8 mouse cellular contexts compared by ENCODE assay signal in genomic region chr11:98729119-98729588, GRCm38 (mm10). TPM values are rescaled to one million over a fixed set of nuclear protein-coding genes. Genes with fewer than 3 reads are reported as not detected.
A peak's percentile ranks its signal among the peaks of the same experiment; 100 is the strongest.
DNase-seq lines count a peak whose midpoint lies in the region; ATAC-seq lines count a peak whose summit lies in the region.

Med24 (minus strand) TSS chr11:98729435.

- no peaks in the 10 kb centered on the region for H3K9me3 ChIP-seq in embryonic facial prominence, embryonic 11.5 days (replicated peaks; ENCODE audit: control insufficient read depth, low read length)
- peaks cover 2% of the 10 kb centered on the region; the same call in 1 of the 2 replicates for H3K9me3 ChIP-seq in limb, embryonic 10.5 days (replicated peaks)
- no peaks in the 10 kb centered on the region for H3K9me3 ChIP-seq in midbrain, embryonic 13.5 days

- WGBS in embryonic facial prominence, embryonic 11.5 days, result under 1% methylated on average over 16 of the region's 16 CpGs
- WGBS in limb, embryonic 10.5 days, result under 1% methylated on average over 16 of the region's 16 CpGs
- 0% methylated on average over 16 of the region's 16 CpGs for WGBS in midbrain, embryonic 13.5 days

- ATAC-seq in embryonic facial prominence, embryonic 11.5 days (replicated peaks; ENCODE audit: insufficient number of reproducible peaks, low FRiP score, low TSS enrichment, low read depth), result peak; percentile 79; the same call in 1 of the 2 replicates
- peak; percentile 100 for ATAC-seq in granulocyte monocyte progenitor cell, adult 5-6 weeks (replicated peaks; ENCODE audit: poor library complexity, severe bottlenecking)
- ATAC-seq in midbrain, embryonic 13.5 days, result peak; percentile 97

- no peaks in the 10 kb centered on the region; the same call in 1 of the 2 replicates for H3K36me3 ChIP-seq in embryonic facial prominence, embryonic 11.5 days (replicated peaks; ENCODE audit: control insufficient read depth, insufficient read depth, low read depth, low read length)
- H3K36me3 ChIP-seq in limb, embryonic 10.5 days, result peaks cover 37% of the 10 kb centered on the region
- peaks cover 35% of the 10 kb centered on the region for H3K36me3 ChIP-seq in midbrain, embryonic 13.5 days

- peak within 1 kb of the TSS; percentile 74 for H3K9ac ChIP-seq in embryonic facial prominence, embryonic 11.5 days (replicated peaks; ENCODE audit: low read length)
- peak within 1 kb of the TSS; percentile 70 for H3K9ac ChIP-seq in midbrain, embryonic 13.5 days (replicated peaks)

- H3K4me2 ChIP-seq in embryonic facial prominence, embryonic 11.5 days (ENCODE audit: low read depth, low read length), result peak within 1 kb of the TSS; percentile 64
- peak within 1 kb of the TSS; percentile 83 for H3K4me2 ChIP-seq in midbrain, embryonic 13.5 days (replicated peaks)

- H3K27ac ChIP-seq in embryonic facial prominence, embryonic 11.5 days (replicated peaks; ENCODE audit: low read depth, low read length), result no peak within 1 kb of the TSS; the same call in 1 of the 2 replicates
- peak within 1 kb of the TSS; percentile 88 for H3K27ac ChIP-seq in limb, embryonic 10.5 days
- peak within 1 kb of the TSS; percentile 74 for H3K27ac ChIP-seq in midbrain, embryonic 13.5 days

- no peaks in the 10 kb centered on the region for H3K27me3 ChIP-seq in embryonic facial prominence, embryonic 11.5 days (ENCODE audit: control insufficient read depth, insufficient read depth, low read length)
- H3K27me3 ChIP-seq in limb, embryonic 10.5 days (ENCODE audit: low read depth, poor library complexity, severe bottlenecking), result no peaks in the 10 kb centered on the region
- H3K27me3 ChIP-seq in midbrain, embryonic 13.5 days, result no peaks in the 10 kb centered on the region

- peak within 1 kb of the TSS; percentile 72 for H3K4me3 ChIP-seq in embryonic facial prominence, embryonic 11.5 days (ENCODE audit: low read depth, low read length)
- H3K4me3 ChIP-seq in limb, embryonic 10.5 days, result peak within 1 kb of the TSS; percentile 73
- H3K4me3 ChIP-seq in midbrain, embryonic 13.5 days (replicated peaks), result peak within 1 kb of the TSS; percentile 61

- H3K4me1 ChIP-seq in embryonic facial prominence, embryonic 11.5 days (ENCODE audit: control insufficient read depth, insufficient read depth, low read length), result peaks cover 2% of the 10 kb centered on the region; the same call in 1 of the 2 replicates
- peaks cover 6% of the 10 kb centered on the region for H3K4me1 ChIP-seq in limb, embryonic 10.5 days
- H3K4me1 ChIP-seq in midbrain, embryonic 13.5 days (replicated peaks), result peaks cover 32% of the 10 kb centered on the region

- peak; percentile 72 for DNase-seq in 3134 (ENCODE audit: extremely low read depth, insufficient read length, low spot score)
- peak; percentile 86 for DNase-seq in adrenal gland, postnatal 10 days
- DNase-seq in embryonic facial prominence, embryonic 11.5 days (ENCODE audit: low spot score), result peak; percentile 94
- DNase-seq in kidney, adult 11 months, result peak; percentile 94
- DNase-seq in limb, embryonic 10.5 days (ENCODE audit: low spot score), result peak; percentile 83
- peak; percentile 64 to 77 for DNase-seq in spleen, postnatal 14 days (ENCODE audit: low spot score in 2 of 2)

RNA-seq across cellular contexts. Expression of gene Med24, which starts in this region (rescaled TPM):
- 10 to 100 TPM; 40.4 to 58.0 TPM for total RNA-seq in adrenal gland, postnatal 10 days (2021)
- 54.8 and 55.1 TPM in 2 replicates for polyA plus RNA-seq in embryonic facial prominence, embryonic 11.5 days (2014; fragmentation: Nextera tagmentation; extraction: Ambion mirVana)
- 57.3 and 68.2 TPM in 2 replicates for total RNA-seq in granulocyte monocyte progenitor cell, adult 5-6 weeks (2014; fragmentation: Nextera tagmentation)
- total RNA-seq in granulocyte monocyte progenitor cell, adult 5-6 weeks (2017), result 37.6 and 42.6 TPM in 2 replicates
- 77.3 and 82.6 TPM in 2 replicates for polyA plus RNA-seq in limb, embryonic 10.5 days (2016; fragmentation: Nextera tagmentation; extraction: Ambion mirVana)
- 83.5 and 90.3 TPM in 2 replicates for polyA plus RNA-seq in midbrain, embryonic 13.5 days (2015; fragmentation: Nextera tagmentation; extraction: Ambion mirVana)
